Mouse (Mus musculus): Measurements from ENCODE around the gene March10. TPM values are rescaled to one million over a fixed set of nuclear protein-coding genes. Genes with fewer than 3 reads are reported as not detected.

March10 gene
- total RNA-seq, 2 experiments from 2014 or later = not detected

GRCm38 (mm10) chr11:105352954-105353890 is 103.3 kb downstream of the March10 start:
- peak; percentile 73 to 81 for DNase-seq

- DNase-seq = no peak
Measured at GRCm38 (mm10) chr11:105352152-105352551, 104.4 kb downstream of the March10 start.

GRCm38 (mm10) chr11:105350643-105351042 is 105.9 kb downstream of the March10 start:
- no peak for DNase-seq

GRCm38 (mm10) chr11:105349780-105350324 is 106.7 kb downstream of the March10 start:
- no peak for DNase-seq

- DNase-seq = no peak
Measured at GRCm38 (mm10) chr11:105348495-105348982, 108.0 kb downstream of the March10 start.

GRCm38 (mm10) chr11:105347162-105348161 is 109.1 kb downstream of the March10 start:
- DNase-seq = peak; percentile 83 to 90

GRCm38 (mm10) chr11:105345284-105345683 is 111.3 kb downstream of the March10 start:
- DNase-seq = peak in 1 of 2 experiments; percentile 42

GRCm38 (mm10) chr11:105338596-105339390 is 117.7 kb downstream of the March10 start:
- no peak for DNase-seq

- no peak for DNase-seq
Measured at GRCm38 (mm10) chr11:105333867-105334670, 122.5 kb downstream of the March10 start.

GRCm38 (mm10) chr11:105332468-105332867 is 124.1 kb downstream of the March10 start:
- peak; percentile 50 to 55 for DNase-seq

- peak; percentile 82 for DNase-seq
Measured at GRCm38 (mm10) chr11:105331732-105332131, 124.8 kb downstream of the March10 start.

GRCm38 (mm10) chr11:105331129-105331528 is 125.4 kb downstream of the March10 start:
- DNase-seq = no peak

- DNase-seq = no peak
Measured at GRCm38 (mm10) chr11:105329962-105330361, 126.6 kb downstream of the March10 start.

- DNase-seq = no peak
Measured at GRCm38 (mm10) chr11:105327101-105327500, 129.4 kb downstream of the March10 start.

GRCm38 (mm10) chr11:105323530-105323929 is 133.0 kb downstream of the March10 start:
- no peak for DNase-seq

GRCm38 (mm10) chr11:105321090-105321489 is 135.4 kb downstream of the March10 start:
- no peak for DNase-seq

GRCm38 (mm10) chr11:105317769-105318168 is 138.8 kb downstream of the March10 start:
- DNase-seq = no peak

GRCm38 (mm10) chr11:105316121-105316520 is 140.4 kb downstream of the March10 start:
- DNase-seq = no peak

- peak in 1 of 2 experiments; percentile 53 for DNase-seq
Measured at GRCm38 (mm10) chr11:105315296-105315695, 141.2 kb downstream of the March10 start.

GRCm38 (mm10) chr11:105313633-105314014 is 142.9 kb downstream of the March10 start:
- DNase-seq = no peak
